Mouse (Mus musculus) CH12.LX (cell line): ENCODE measurements around the gene Gm29094.
"Not testable (repeated sequence)": the region's sequence is repeated elsewhere in the genome, so short reads cannot be mapped to it uniquely, and the experiment has no call there.

Experiments
- CTCF ChIP-seq, 2 experiments: IDR thresholded peaks in 1 of 2; conservative IDR thresholded peaks in 1 of 2; 2 replicates each; pipeline ENCODE4 v1.5.1; 2011 to 2012; ENCODE audit warnings: low read depth in 2 of 2, low read length in 2 of 2, improper control_type of control experiment in 1 of 2, inconsistent platforms in 1 of 2, mild to moderate bottlenecking in 1 of 2, moderate library complexity in 1 of 2
- EP300 ChIP-seq: IDR thresholded peaks from 2 replicates; pipeline ENCODE4 v1.6.1; 2011; ENCODE audit warnings: low read length, improper control_type of control experiment
- JUND ChIP-seq: conservative IDR thresholded peaks from 2 replicates; pipeline ENCODE4 v1.6.1; 2011; ENCODE audit warnings: low read depth, low read length, improper control_type of control experiment
- MXI1 ChIP-seq: IDR thresholded peaks from 2 replicates; pipeline ENCODE4 v1.6.1; 2011; ENCODE audit warnings: mild to moderate bottlenecking, low read depth, low read length, improper control_type of control experiment
- POLR2A ChIP-seq: IDR thresholded peaks from 2 replicates; pipeline ENCODE4 v1.6.1; 2011; ENCODE audit warnings: low read depth, mild to moderate bottlenecking, improper control_type of control experiment, low read length
- RAD21 ChIP-seq: IDR thresholded peaks from 2 replicates; pipeline ENCODE4 v1.6.1; 2011; ENCODE audit warnings: low read depth, mild to moderate bottlenecking, low read length, improper control_type of control experiment, moderate library complexity
- SIN3A ChIP-seq: IDR thresholded peaks from 2 replicates; pipeline ENCODE4 v1.6.1; 2012; ENCODE audit warnings: low read length, improper control_type of control experiment, inconsistent platforms
- UBTF ChIP-seq: IDR thresholded peaks from 2 replicates; pipeline ENCODE4 v1.6.1; 2012; ENCODE audit warnings: low read depth, mild to moderate bottlenecking, inconsistent platforms, low read length, improper control_type of control experiment, moderate library complexity
- USF1 ChIP-seq: IDR thresholded peaks from 2 replicates; pipeline ENCODE4 v1.6.1; 2014; ENCODE audit warnings: low read depth, mild to moderate bottlenecking, inconsistent platforms, low read length, improper control_type of control experiment

DNA sequence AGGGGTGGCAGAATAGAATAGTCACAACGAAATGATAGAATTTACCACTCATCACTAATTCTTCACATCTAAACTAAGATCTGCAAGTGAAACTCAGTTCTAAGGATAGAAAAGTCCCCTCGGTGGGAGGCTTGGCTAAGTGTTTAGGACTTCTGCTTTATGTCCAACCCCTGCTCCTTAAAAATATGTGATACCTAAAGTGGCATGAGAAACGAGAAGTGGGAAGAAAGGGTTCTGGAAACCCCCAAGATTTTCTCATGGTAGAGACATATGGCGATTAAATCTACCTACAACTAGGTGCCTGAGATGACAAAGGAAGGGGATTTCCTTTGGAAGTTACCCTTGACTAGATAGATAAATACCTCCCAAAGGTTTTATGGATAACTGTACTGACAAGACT, 19.7 kb upstream of the Gm29094 start:
- TF ChIP-seq RAD21; POLR2A; EP300; USF1; UBTF; JUND; SIN3A; CTCF (conservative IDR thresholded peaks at IDR 0.05 in 1 of 2, IDR thresholded peaks at IDR 0.05 in 1 of 2; ENCODE audit: low read depth in 2 of 2, low read length in 2 of 2); MXI1: not testable (repeated sequence)
